Mouse (Mus musculus): Measurements from ENCODE around the gene Steap4.
A peak's percentile ranks its signal among the peaks of the same experiment; 100 is the strongest.
"Not testable (repeated sequence)": the region's sequence is repeated elsewhere in the genome, so short reads cannot be mapped to it uniquely, and the experiment has no call there.

Steap4 gene

GRCm38 (mm10) chr5:7960176-7960575 lies at the start of gene Steap4:
TSS of gene Steap4 (plus strand) at chr5:7960457.
- no peak for DNase-seq

GRCm38 (mm10) chr5:7911975-7912374 lies 48.3 kb upstream of the Steap4 start:
- DNase-seq, result no peak

- peak; percentile 31 for DNase-seq
Measured at GRCm38 (mm10) chr5:7917501-7918295, 42.6 kb upstream of the Steap4 start.

GRCm38 (mm10) chr5:7918296-7918579 lies 42.0 kb upstream of the Steap4 start:
- no peak for DNase-seq

GRCm38 (mm10) chr5:7919681-7920080 lies 40.6 kb upstream of the Steap4 start:
- DNase-seq, result no peak

GRCm38 (mm10) chr5:7922751-7923150 lies 37.5 kb upstream of the Steap4 start:
- no peak for DNase-seq

- DNase-seq, result no peak
Measured at GRCm38 (mm10) chr5:7923666-7924065, 36.6 kb upstream of the Steap4 start.

GRCm38 (mm10) chr5:7932234-7933221 lies 27.7 kb upstream of the Steap4 start:
- no peak for DNase-seq

- not testable (repeated sequence) for DNase-seq
Measured at GRCm38 (mm10) chr5:7933495-7933894, 26.8 kb upstream of the Steap4 start.

- peak; percentile 5 for DNase-seq
Measured at GRCm38 (mm10) chr5:7933933-7934675, 26.2 kb upstream of the Steap4 start.

- no peak for DNase-seq
Measured at GRCm38 (mm10) chr5:7954838-7955237, 5.4 kb upstream of the Steap4 start.

GRCm38 (mm10) chr5:7955371-7955966 lies 4.8 kb upstream of the Steap4 start:
- no peak for DNase-seq

- DNase-seq, result no peak
Measured at GRCm38 (mm10) chr5:7958061-7958460, 2.2 kb upstream of the Steap4 start.

GRCm38 (mm10) chr5:7959286-7959685 lies 971 bp upstream of the Steap4 start:
- no peak for DNase-seq

- no peak for DNase-seq
Measured at GRCm38 (mm10) chr5:7961113-7961512, 856 bp downstream of the Steap4 start.

- DNase-seq, result peak; percentile 22
Measured at GRCm38 (mm10) chr5:7965281-7965680, 5.0 kb downstream of the Steap4 start.

- DNase-seq, result no peak
Measured at GRCm38 (mm10) chr5:7968152-7968551, 7.9 kb downstream of the Steap4 start.

GRCm38 (mm10) chr5:7972266-7972665 lies 12.0 kb downstream of the Steap4 start:
- DNase-seq, result no peak

GRCm38 (mm10) chr5:7974522-7975197 lies 14.4 kb downstream of the Steap4 start:
- DNase-seq, result no peak

GRCm38 (mm10) chr5:7980586-7980985 lies 20.3 kb downstream of the Steap4 start:
- DNase-seq, result no peak

- DNase-seq, result no peak
Measured at GRCm38 (mm10) chr5:7987962-7988361, 27.7 kb downstream of the Steap4 start.

GRCm38 (mm10) chr5:7988415-7988814 lies 28.2 kb downstream of the Steap4 start:
- no peak for DNase-seq

Measured in layer of hippocampus, adult 9-11 months (tissue).